Mouse (Mus musculus): Measurements from ENCODE around the gene Aig1. TPM values are rescaled to one million over a fixed set of nuclear protein-coding genes. Genes with fewer than 3 reads are reported as not detected.
"Not testable (repeated sequence)": the region's sequence is repeated elsewhere in the genome, so short reads cannot be mapped to it uniquely, and the experiment has no call there.

Gene Aig1
- 10 to 100 TPM; 17.8 to 20.3 TPM for total RNA-seq (2021)
- long read RNA-seq, experiment 1, transcript Aig1-205 (6 exons, 1,554 nt): major isoform, 15 of 21 reads
- long read RNA-seq, experiment 1, partial matches to known transcripts: 0 of 21 reads
- long read RNA-seq, experiment 1, other reads (novel, unspliced or antisense): 5 of 21 reads
- long read RNA-seq, experiment 2, transcript Aig1-205 (6 exons, 1,554 nt): major isoform, 31 of 36 reads
- long read RNA-seq, experiment 2, partial matches to known transcripts: 1 of 36 reads
- long read RNA-seq, experiment 2, other reads (novel, unspliced or antisense): 4 of 36 reads

DNA sequence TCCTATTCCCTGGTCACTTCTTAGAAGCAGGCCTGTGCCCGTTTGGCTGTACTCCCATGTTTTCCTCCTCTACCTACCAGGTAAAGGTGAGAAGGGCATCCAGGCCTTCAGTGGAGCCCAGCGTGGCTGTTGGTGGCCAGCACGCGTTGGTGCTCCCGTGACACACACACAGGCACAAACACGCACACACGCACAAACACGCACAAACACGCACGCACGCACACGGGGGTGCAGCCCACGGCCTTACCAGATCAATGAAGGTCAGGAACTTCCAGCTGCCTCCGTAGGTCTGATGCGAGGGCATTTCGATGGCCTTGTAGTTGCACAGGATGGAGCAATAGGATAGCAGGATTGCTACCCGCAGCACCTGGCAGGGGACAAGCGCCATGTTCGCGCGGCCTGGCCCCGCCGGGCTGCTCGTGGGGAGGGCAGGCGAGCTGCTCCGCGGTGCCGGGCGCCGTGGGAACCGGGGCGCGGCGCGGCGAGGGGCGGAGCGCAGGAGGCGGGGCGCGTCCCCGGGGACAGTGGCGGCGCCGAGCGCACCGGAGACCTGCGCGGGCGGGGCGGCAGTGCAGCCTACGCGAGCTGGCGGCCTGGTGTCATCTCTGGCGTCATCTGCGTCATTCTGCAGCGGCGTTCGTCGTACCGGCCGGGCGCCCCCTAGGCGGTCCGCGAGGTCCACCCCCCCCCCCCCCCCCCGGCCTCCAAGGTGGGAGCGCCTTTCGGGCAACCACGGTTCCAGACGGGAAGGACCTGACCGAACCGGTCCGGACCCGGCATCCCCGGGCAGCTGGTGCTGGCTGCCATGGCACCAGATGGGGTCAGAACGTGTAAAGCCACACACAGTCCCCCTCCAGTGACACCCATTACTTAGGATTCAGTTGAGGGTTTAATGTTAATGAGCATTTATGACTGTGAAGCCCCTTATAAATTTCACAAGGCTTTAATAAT is at the start of gene Aig1:
TSS of gene Aig1 (minus strand) at position 610 of the 951 bp plus-strand sequence.
- intact Hi-C loops (cut with DNase I): loop anchor here (5.0 kb wide), 1 partner anchor 94 kb away; no protein-coding TSS in a partner anchor
- peak; percentile 62 for DNase-seq

DNA sequence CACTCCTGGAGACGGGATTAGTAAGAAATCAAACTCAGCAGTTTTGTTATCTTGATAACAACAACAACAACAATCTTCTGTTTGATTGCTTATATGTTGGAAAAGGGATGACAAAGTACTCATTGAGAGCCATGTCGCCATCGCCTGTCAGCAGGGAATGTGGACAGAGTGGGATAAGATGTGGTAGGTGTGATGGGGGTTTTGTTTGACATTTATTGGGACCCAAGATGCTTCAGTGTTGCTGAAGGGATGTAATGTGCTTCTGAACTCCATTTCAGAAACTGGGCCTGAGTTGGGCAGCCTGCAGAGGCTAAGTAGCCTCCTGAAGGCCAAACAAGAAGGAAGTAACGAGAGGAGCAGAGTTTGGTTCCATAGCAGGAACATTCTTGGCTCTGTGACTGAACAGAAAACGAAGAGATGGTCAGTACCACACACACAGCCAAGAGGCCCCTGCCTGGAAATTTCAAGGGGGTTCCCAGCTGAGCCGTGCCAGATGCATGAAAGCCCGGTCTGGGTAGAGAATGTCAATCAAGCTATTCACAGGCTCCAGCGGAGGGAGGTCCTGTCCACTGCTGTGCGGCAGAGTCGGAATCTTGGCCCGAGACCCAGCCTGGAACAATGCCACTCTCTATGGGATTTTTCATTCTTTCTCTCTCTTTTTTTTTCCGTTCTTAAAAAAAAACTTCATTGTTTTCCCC is 48.0 kb upstream of the Aig1 start:
- DNase-seq: peak; percentile 17 to 49
- intact Hi-C loops (cut with DNase I): loop anchor here (10.0 kb wide), 1 partner anchor 408 kb away; no protein-coding TSS in a partner anchor

DNA sequence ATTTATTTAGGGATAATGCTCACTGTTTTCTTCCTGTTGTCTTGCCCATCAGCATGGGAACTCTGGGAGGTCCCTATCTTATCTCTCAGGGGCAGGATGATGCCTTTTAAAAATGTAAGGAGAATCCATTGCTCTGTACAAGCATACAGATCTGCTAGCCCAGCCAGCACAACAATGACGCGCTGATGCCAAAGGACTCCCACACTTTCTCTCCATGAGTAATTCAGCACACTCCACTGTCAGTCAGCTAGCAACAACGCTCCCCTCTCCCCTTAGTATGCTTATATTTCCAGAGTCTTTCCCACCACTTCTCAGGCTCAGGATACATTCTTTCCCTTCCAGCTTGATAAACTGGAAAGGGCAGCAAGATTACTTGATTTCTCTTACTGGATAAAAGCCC is 46.4 kb upstream of the Aig1 start:
- intact Hi-C loops (cut with DNase I): loop anchor here (10.0 kb wide), 1 partner anchor 410 kb away; no protein-coding TSS in a partner anchor
- DNase-seq: no peak

DNA sequence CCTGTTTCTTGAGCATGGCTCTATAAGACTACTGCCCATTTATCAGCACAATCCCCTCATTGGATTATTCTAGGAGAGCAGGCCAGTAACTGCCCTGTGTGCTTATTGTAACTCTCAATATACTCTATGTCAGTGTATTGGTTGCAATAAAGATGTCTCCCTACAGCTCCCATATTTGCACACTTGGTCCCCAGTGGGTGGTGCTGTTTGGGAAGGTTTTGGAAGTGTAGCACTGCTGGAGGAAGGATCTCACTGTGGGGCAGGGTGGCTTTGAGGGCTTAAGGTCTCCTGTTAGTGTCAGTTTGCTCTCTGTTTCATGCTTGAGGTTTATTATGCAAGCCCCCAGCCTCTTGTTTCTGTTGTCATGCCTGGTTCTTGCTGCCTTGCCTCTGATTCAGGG is 44.9 kb upstream of the Aig1 start:
- intact Hi-C loops (cut with DNase I): loop anchor here (10.0 kb wide), 1 partner anchor 411 kb away; no protein-coding TSS in a partner anchor
- DNase-seq: no peak

DNA sequence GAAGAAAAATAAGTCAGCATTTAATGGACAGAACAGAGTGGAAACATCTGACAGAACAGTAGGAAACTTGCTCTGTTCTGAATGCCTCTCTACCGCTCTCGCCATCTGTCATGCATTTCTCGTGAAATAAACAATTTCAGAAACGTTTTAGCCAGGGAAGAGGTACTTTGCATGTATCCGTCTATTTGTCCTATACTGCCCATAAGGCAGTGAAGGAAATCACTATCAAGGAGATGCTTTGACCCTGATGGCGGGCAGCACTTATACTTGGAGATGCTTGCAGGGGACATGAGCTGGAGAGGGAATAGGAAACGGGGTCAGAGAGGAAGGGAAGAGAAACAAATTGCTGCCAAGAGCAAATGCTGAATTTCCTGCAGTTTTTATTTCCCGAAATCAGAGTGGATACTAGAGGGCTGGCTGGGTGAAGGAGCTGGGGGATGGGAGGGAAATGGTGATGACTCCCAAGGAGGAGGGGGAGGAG is 37.5 kb upstream of the Aig1 start:
- DNase-seq: no peak
- intact Hi-C loops (cut with DNase I): no loop called here

DNA sequence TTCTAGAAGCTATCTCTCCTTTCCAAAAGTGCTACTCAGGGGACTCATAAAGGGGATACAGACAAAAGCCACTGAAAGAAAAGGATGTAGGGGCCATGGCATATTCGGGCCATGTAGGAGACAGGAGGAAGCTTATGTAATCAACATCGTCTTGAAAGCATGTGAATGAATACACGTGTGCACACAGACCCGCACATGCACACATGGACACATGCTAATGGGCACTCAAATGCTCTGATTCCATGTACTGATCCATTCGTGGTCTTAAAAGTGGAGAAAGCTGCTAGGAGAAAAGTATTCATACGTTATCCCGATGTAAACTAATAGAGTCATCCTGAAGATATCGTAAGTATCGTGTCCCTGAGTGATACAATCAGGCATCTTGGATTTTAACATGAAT is 36.8 kb upstream of the Aig1 start:
- no peak for DNase-seq
- intact Hi-C loops (cut with DNase I): no loop called here

DNA sequence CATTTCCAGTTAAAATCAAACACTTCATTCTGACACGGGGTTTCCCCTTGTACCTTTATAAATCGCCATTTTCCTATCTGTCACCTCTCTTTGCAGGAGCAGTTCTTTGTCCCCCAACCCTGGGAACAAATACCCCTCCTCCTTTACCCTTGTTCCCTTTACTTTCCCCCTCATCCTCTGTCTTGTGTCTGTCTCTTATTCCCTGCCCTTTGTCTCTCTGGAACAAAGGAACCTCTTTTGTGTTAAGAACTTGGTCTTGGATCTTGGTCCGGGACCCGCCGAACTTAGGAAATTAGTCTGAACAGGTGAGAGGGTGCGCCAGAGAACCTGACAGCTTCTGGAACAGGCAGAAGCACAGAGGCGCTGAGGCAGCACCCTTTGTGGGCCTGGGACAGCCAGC is 24.0 kb upstream of the Aig1 start:
- DNase-seq; intact Hi-C loops (cut with DNase I): not testable (repeated sequence)

DNA sequence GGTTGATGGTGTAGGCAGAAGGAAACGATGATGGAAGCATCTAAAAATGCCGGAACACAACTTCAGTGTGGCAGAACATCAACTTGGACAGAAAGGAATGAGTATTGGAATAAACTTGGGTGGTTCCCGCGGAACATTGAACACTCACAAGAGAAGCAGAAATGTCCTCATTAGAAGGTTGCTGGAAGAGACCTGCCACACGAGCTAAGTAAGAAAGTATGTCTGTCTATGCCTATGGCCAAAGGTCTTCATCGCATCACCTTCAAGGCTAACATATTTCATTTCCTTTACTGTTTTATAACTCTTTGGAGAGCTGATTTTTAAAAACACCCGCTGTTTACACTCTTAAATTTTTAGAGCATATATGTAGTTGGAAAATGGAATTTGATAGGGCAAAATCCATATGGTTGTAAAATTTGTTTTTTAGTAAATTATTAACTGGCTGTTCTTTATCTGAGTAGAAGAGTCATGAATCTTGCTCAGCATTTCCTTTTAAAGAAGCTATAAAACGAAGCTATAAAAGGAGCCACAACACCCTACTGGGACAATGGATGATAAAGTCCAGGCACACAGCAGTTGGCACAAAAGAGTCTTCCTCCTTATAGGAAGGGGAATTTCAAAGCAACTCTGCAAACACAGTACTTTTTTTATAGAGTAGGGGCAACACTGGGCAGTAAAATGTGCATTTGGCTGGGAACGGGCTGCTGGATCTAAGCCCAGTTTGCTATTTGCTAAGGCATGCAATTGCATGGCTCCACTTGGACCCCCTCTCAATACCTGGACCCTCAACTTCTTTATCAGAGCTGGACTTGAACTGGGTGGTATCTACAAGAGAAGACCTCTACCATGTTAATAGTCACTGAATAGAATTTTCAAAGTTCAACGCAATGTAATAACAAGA is 14.4 kb upstream of the Aig1 start:
- intact Hi-C loops (cut with DNase I): no loop called here
- no peak for DNase-seq

DNA sequence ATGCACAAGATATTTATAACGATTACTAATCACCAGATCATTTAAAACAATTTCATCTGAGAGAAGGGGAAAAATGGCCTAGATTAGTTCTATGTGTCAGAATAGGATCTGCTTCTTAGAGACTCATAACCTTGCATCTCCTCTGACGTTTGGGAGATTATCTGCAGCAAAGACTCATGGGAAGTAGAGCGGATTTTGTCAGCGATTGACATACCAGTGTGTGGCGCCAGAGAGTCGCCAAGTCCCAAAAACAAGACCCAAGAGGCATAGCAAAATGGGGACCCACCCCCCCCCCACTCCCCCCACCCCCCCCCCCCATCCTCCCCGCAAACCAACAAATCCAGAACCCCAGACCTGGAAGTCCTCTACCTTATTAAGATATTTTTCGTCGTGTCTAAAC is 13.7 kb upstream of the Aig1 start:
- DNase-seq: no peak
- intact Hi-C loops (cut with DNase I): no loop called here

DNA sequence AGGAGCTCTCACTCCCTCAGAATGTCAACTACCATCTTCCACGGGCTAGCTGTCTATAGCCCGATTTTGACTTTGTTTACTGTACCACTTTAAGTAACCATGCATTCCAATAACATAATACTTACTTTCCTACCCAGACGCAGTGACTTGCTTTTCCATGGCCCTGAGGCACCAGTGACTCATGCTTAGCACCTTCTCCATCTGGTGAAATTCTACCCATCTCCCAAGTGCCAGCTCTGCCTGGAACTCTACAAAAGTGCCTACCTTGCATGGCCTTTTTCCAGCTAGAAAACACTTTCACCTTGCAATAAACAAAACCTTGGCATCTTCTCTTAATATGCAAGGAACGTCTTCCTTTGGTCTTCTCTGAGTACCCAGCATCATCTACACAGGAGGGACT is 9.9 kb upstream of the Aig1 start:
- intact Hi-C loops (cut with DNase I): no loop called here
- DNase-seq: no peak

DNA sequence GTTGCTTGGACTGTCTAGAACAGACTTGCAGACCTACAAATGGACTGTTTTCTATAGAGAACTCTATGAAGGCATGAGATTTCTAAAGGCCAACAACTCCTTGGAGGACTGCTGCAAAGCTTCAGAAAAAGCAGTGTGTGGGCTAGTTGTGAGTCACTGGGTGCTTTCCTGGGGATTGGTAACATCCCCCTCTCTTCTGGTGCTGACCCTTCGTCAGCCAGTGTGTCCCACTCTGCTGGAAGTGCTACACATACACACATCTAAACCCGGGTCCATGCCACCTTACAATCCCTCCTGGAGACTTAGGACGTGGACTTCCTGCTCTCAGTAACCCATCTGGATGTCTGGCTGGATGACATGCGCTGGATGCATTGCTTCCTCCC is 6.2 kb upstream of the Aig1 start:
- DNase-seq: no peak
- intact Hi-C loops (cut with DNase I): no loop called here

DNA sequence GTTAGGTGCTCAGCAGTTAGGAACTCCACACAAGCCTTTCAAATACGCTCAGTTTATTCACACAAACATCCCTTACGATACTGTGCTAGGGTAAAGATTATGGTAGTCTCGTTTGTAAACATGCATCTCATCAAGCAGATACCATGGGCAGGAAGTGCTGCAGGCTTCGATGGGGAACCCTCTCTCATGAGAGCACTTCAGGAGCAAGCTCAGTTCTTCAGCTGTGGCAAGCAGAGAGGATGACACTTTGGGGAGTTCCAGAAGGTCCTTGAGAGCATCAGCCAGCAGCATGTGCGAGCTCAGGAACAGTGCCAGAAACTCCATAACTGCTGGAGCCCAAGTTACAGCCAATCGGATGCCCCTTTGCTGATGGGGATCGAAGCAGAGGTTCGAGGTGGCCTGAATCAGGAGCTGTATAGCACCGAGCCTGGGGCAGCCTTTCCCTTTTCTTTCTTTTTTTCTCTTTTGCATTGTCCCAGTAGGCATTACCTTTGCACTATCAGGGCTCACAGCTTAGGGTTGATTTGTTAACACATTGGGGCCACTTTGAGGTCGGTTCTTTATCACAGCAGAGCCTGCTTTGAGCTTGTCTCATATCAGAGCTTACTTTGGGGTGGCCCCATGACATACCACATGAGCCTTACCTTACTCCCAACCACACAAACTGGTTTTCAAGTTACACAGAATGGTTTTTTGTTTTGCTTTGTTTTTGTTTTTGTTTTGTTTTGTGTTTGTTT is 5.7 kb upstream of the Aig1 start:
- no peak for DNase-seq
- intact Hi-C loops (cut with DNase I): no loop called here

DNA sequence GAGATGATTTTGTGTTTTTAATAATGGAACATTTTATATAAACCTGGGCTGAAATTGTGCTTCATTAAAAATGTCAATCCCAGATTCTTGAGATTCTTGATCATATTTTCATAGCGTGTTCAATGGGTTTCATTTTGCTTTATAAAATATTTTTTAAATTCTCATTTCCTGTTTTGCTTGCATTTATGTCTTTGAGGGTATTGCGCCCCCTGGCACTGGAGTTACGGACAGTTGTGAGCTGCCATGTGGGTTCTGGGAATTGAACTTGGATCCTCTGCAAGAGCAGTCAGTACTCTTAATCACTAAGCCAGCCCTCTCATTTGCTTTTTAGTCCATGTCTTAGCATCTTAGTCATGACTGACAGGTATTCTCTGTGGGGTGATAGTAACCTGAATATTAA is 1.8 kb upstream of the Aig1 start:
- DNase-seq: no peak
- intact Hi-C loops (cut with DNase I): no loop called here

DNA sequence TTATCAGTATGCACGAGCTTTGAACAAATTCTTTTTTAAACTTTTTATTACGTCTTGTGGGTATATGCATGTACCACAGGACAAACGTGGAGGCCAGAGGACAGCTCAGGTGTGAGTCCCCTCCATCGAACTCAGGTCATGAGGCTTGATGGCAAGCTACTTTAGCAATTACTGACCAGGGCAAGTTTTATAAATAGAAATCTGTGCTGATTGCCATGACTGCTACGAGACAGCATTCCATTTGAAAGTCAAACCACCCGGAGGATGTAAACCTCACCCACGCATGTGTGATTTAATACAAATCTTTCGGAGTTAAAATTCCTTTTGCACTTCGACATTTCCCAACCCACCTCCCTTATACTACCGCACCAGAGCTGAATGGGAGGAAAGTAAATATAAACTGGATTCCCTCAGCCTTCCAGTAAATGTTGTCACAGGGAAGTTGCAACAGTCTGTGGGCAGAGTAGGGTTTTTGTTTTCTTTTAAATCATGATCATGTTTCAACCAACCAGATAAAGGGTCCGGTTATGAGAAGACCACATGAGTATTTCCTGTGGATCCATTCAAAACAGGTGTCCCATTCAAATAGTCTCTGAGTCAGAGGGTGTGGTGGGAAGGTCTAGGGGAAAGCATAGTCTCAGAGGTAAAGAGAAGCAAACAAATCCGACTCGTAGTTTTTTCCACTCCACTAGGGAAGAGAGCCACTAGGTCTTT is 699 bp upstream of the Aig1 start:
- no peak for DNase-seq
- intact Hi-C loops (cut with DNase I): loop anchor here (5.0 kb wide), 1 partner anchor 93 kb away; no protein-coding TSS in a partner anchor

DNA sequence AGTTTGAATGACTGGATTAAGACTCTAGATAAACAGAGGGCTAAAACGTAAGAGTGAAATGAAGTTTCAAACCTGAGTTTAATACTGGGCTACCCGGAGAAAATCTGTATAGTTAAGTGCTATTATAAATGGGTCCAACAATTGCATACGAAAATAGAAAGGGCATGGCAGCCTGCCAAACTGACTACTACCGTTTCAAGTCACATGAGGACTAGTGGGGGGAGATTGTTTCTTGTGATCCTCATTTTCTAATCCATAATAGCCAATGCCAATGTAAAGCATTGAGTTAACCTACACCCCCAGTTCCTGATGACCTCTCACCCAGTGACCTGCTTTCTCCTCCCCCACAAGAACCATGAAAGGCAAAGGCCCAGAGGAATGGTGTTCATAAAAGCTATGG is 2.4 kb downstream of the Aig1 start:
- DNase-seq: peak in 1 of 2 experiments; percentile 15

DNA sequence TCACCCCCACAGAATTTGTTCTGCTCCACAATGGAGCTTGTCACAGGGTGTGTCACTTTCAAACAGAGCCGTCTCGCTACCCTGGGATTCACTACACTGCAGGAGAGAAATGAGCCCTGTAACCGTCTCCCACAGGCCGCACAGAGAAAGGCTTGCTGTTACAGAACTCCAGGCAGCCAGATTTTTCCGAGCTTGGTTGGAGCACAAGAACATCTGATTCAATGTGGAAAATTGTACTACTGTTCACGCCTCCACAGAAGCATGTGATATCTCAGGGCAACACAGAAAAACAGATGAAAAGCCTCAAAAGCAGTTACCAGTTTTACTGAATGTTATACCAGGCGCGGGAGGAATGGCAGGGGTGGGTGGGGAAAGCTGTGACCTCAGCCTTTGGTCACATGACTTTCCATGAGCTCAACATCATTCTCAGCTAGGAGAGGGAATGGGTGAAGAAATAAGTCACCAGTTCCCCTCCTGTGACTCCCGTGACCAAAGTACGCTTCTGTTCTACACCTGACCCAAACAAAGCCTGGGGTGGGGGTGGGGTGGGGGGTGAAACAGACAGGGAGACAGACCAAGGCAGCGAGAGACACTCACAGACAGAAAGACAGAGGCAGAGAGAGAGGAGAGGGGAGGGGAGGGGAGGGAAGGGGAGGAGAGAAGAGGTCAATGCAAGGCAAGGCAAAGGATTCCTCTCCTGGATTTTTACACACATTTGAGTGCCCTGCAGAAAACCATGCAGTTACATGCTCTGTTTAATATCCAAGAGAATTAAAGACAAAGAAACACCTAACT is 7.5 kb downstream of the Aig1 start:
- no peak for DNase-seq
- intact Hi-C loops (cut with DNase I): no loop called here

More for the DNA sequence above, 2.4 kb downstream of the Aig1 start:
- intact Hi-C loops (cut with DNase I): loop anchor here (5.0 kb wide), 1 partner anchor 96 kb away; no protein-coding TSS in a partner anchor

DNA sequence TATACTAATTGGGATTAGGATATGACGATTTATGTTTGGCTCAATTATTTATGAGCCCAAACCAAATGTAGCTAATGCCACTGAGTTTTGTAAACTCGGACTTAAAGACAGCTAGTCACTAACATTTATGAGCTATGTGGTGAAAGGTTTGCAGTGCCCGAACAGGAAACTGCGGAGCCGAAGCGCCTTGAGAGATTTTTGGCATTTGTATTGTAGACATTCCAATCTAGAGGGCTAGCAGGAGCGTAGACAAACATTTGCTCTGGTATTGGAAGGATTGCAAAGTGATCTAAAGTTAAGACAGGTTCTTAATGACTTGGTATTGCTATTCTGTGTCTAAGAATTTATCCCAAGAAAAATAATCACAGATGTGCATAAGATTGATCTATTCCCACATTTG is 12.3 kb downstream of the Aig1 start:
- no peak for DNase-seq
- intact Hi-C loops (cut with DNase I): no loop called here
